Mouse (Mus musculus) neural tube, embryonic 12.5 days (tissue): ENCODE results near the gene Mapk9. TPM values are rescaled to one million over a fixed set of nuclear protein-coding genes. Genes with fewer than 3 reads are reported as not detected.

ENCODE experiments used
- ATAC-seq: fragments of 200-750 bp; cut with Nextera tagmentation; 2 replicates; pipeline ENCODE4 v1.8.0; 2017; ENCODE audit warnings: low read depth, mild to moderate bottlenecking, moderate TSS enrichment, moderate library complexity; ENCODE audit not compliant: low FRiP score
- H3K27ac ChIP-seq: fragments of 300-500 bp; sonication (generic); 2 replicates; pipeline ENCODE4 v1.5.1; 2016
- H3K27me3 ChIP-seq: fragments of 300-500 bp; sonication (generic); replicated peaks from 2 replicates; pipeline ENCODE4 v1.6.1; 2016; ENCODE audit warnings: mild to moderate bottlenecking
- H3K36me3 ChIP-seq: fragments of 300-500 bp; sonication (generic); 2 replicates; pipeline ENCODE4 v1.6.1; 2016; ENCODE audit warnings: mild to moderate bottlenecking
- H3K4me1 ChIP-seq: fragments of 300-500 bp; sonication (generic); 2 replicates; pipeline ENCODE4 v1.6.1; 2016
- H3K4me2 ChIP-seq: fragments of 300-500 bp; sonication (generic); replicated peaks from 2 replicates; pipeline ENCODE4 v1.6.1; 2016; ENCODE audit warnings: mild to moderate bottlenecking
- H3K4me3 ChIP-seq: fragments of 300-500 bp; sonication (generic); 2 replicates; pipeline ENCODE4 v1.5.1; 2016
- H3K9ac ChIP-seq: fragments of 300-500 bp; sonication (generic); 2 replicates; pipeline ENCODE4 v1.6.1; 2016; ENCODE audit warnings: mild to moderate bottlenecking
- H3K9me3 ChIP-seq: fragments of 300-500 bp; sonication (generic); 2 replicates; pipeline ENCODE4 v1.6.1; 2016; ENCODE audit warnings: mild to moderate bottlenecking
- WGBS: fragments of 180-500 bp; shearing (Covaris S2); methylation state at CpG from one replicate; pipeline ENCODE4 v1.1.7; 2016; 5-methylcytosine and 5-hydroxymethylcytosine counted together
- polyA plus RNA-seq: library from polyadenylated mRNA; unstranded; fragments of >200 nt; fragmentation: Nextera tagmentation; extraction: Ambion mirVana; gene quantifications from 2 replicates; pipeline ENCODE4 v1.2.1, GENCODE M21; 2016

Mapk9 gene
- polyA plus RNA-seq, 1 experiment from 2014 or later: 58.7 TPM

DNA sequence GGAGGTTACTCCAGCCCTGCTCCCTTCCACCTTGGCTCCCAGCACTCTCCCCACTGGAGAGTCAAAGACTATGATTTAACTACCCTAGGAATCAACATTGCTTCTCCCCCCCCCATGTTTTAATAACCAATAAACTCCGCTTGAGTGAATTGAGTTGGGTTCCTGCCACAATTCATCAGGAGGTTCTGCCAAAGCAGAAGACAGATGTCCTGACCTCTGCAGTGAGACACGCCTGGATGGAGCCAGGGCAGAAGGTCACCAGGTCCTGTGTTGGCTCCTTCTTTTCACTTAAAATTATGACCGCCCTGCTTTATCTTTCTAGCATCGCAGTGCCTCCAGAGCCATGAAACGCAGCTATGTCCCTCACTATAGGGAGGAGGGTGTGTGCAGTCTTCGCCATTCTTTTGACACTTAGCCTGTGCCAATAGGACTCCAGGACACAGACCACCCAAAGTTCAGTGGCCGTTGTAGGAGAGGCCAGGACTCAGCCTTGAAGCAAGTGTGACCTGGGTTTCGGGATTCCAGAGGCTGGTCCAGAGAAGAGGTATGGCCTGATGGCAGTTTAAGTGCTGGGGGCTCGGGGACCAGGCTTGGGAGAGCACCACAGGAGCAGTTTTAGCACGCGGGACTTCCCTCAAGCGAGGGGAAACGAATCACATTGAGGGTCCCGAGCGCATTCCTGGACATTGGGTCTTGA lies 54.6 kb downstream of the Mapk9 start:
- 16% methylated on average over 15 of the region's 15 CpGs for WGBS
- peak overlapping the region; percentile 96 for H3K4me2 ChIP-seq
- no peak overlapping the region for H3K27ac ChIP-seq
- no peaks in the 10 kb centered on the region for H3K36me3 ChIP-seq
- peak overlapping the region; percentile 73; the same call in 1 of the 2 replicates for H3K9ac ChIP-seq
- H3K27me3 ChIP-seq: peaks cover 33% of the 10 kb centered on the region
- H3K9me3 ChIP-seq: peaks cover 6% of the 10 kb centered on the region; the same call in 1 of the 2 replicates
- H3K4me1 ChIP-seq: peaks cover 12% of the 10 kb centered on the region
- ATAC-seq: peak; percentile 46
- peak overlapping the region; percentile 63 for H3K4me3 ChIP-seq

GRCm38 (mm10) chr11:49901659-49902458 lies 55.3 kb downstream of the Mapk9 start, which contains the start of gene Rasgef1c:
Rasgef1c (plus strand) TSS chr11:49901835.
- peak within 1 kb of the TSS; percentile 73 for H3K9ac ChIP-seq
- peak; percentile 87 for ATAC-seq
- H3K4me1 ChIP-seq: peaks cover 12% of the 10 kb centered on the region
- WGBS: 2% methylated on average over 98 of the region's 99 CpGs
- peak within 1 kb of the TSS; percentile 96 for H3K4me2 ChIP-seq
- peak within 1 kb of the TSS; percentile 63 for H3K4me3 ChIP-seq
- peaks cover 6% of the 10 kb centered on the region; the same call in 1 of the 2 replicates for H3K9me3 ChIP-seq
- H3K27me3 ChIP-seq: peaks cover 33% of the 10 kb centered on the region
- no peak within 1 kb of the TSS for H3K27ac ChIP-seq
- no peaks in the 10 kb centered on the region for H3K36me3 ChIP-seq

GRCm38 (mm10) chr11:49903333-49903732 lies 56.8 kb downstream of the Mapk9 start:
- Histone ChIP-seq H3K27me3 (peaks cover 33% of the 10 kb centered on the region), H3K4me2 (0 out of 2 replicates have a peak overlapping the region, but pooled peaks have one; percentile 96), H3K27ac (no peak overlapping the region), H3K4me1 (peaks cover 12% of the 10 kb centered on the region), H3K9me3 (no peaks in the 10 kb centered on the region), H3K9ac (no peak overlapping the region), H3K4me3 (no peak overlapping the region), H3K36me3 (no peaks in the 10 kb centered on the region)
- ATAC-seq: no peak
- WGBS: 22% methylated on average over 7 of the region's 7 CpGs

- Histone ChIP-seq H3K4me3 (no peak overlapping the region), H3K9me3 (no peaks in the 10 kb centered on the region), H3K27ac (no peak overlapping the region), H3K9ac (no peak overlapping the region), H3K4me2 (no peak overlapping the region), H3K36me3 (no peaks in the 10 kb centered on the region), H3K4me1 (no peaks in the 10 kb centered on the region), H3K27me3 (no peaks in the 10 kb centered on the region)
- no peak for ATAC-seq
- 50% methylated on average over 15 of the region's 15 CpGs for WGBS
Measured at GRCm38 (mm10) chr11:49918521-49919180, 72.1 kb downstream of the Mapk9 start.

DNA sequence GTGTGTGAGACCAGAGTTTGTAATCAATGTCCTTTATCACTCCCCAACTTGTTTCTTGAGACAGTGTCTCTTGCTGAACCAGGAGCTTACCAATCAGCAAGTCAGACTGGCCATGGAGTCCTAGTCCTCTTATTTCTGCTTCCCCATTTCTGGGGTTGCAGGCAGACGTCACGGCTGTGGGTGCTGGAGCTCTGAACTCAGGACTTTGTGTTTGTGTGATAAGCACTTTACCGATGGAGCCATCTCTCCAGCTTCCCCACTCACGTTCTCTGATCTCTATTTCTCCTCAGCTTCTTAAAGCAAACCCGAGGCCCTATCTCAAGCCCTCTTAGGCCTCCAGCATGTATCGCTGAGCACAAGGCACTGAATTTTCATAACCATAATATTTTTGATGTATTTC lies 72.8 kb downstream of the Mapk9 start:
- ATAC-seq: no peak
- Histone ChIP-seq H3K9ac (no peak overlapping the region), H3K27me3 (no peaks in the 10 kb centered on the region), H3K4me1 (no peaks in the 10 kb centered on the region), H3K9me3 (no peaks in the 10 kb centered on the region), H3K4me2 (no peak overlapping the region), H3K36me3 (no peaks in the 10 kb centered on the region), H3K27ac (no peak overlapping the region), H3K4me3 (no peak overlapping the region)
- 92% methylated on average over 6 of the region's 6 CpGs for WGBS

GRCm38 (mm10) chr11:49923539-49923938 lies 77.0 kb downstream of the Mapk9 start:
- Histone ChIP-seq H3K9ac (no peak overlapping the region), H3K27me3 (0 out of 2 replicates have a peak, but pooled peaks cover 8% of the 10 kb centered on the region), H3K9me3 (no peaks in the 10 kb centered on the region), H3K36me3 (no peaks in the 10 kb centered on the region), H3K4me1 (peaks cover 10% of the 10 kb centered on the region; the same call in 1 of the 2 replicates), H3K4me2 (no peak overlapping the region), H3K4me3 (no peak overlapping the region), H3K27ac (no peak overlapping the region)
- 73% methylated on average over 9 of the region's 9 CpGs for WGBS
- ATAC-seq: no peak

GRCm38 (mm10) chr11:49926183-49926582 lies 79.6 kb downstream of the Mapk9 start:
- H3K27ac ChIP-seq: no peak overlapping the region
- WGBS: 83% methylated on average over 7 of the region's 7 CpGs

DNA sequence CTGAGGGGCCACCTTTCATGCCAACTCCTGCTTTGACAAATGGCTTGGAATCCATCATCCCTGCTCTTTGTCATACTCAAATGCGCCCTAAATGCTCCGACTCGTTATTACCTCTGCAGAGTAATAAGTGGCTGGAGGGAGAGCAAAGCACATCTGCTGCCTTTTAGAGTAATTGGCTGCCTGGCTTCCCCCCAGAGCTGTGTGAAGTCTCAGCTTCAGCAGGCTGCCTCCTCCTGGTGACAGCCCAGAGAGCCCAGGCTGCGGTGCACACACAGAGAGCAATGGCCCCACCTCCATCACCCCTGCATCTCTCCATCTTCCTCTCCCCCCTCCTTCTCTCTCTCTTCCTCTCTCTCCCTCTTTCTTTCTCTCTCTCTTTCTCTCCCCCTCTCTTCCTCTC lies 80.6 kb downstream of the Mapk9 start:
- Histone ChIP-seq H3K4me1 (peaks cover 26% of the 10 kb centered on the region), H3K9ac (no peak overlapping the region), H3K9me3 (no peaks in the 10 kb centered on the region), H3K27me3 (0 out of 2 replicates have a peak, but pooled peaks cover 18% of the 10 kb centered on the region), H3K27ac (peak overlapping the region; percentile 37; the same call in 1 of the 2 replicates), H3K4me3 (no peak overlapping the region), H3K4me2 (peak overlapping the region; percentile 12; the same call in 1 of the 2 replicates), H3K36me3 (no peaks in the 10 kb centered on the region)
- WGBS: 12% methylated on average over 4 of the region's 4 CpGs
- ATAC-seq: peak; percentile 34; the same call in 1 of the 2 replicates

More at GRCm38 (mm10) chr11:49926183-49926582, 79.6 kb downstream of the Mapk9 start:
- H3K36me3 ChIP-seq: no peaks in the 10 kb centered on the region
- H3K4me1 ChIP-seq: peaks cover 16% of the 10 kb centered on the region
- H3K4me3 ChIP-seq: no peak overlapping the region
- H3K27me3 ChIP-seq: 0 out of 2 replicates have a peak, but pooled peaks cover 18% of the 10 kb centered on the region
- ATAC-seq: no peak
- no peak overlapping the region for H3K4me2 ChIP-seq
- H3K9ac ChIP-seq: no peak overlapping the region
- no peaks in the 10 kb centered on the region for H3K9me3 ChIP-seq

DNA sequence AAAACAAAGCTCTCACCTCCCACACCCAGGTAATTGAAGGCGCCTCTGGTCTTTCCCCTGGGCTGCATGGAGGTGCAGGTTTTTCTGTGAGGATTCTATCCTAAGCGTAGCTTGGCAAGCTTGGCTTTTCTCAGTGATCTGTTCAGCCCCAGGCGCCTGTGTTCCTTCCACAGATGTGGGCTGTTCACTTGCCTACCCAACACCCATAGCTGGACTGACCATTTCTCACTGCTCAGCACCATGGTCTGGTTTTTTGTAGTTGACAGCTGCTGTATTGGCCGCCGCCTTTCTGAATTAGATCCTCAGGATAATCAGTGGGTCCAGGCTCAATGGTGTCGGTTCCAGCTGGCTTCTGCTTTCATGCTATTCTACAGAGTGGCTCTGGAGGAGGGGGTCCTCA lies 81.1 kb downstream of the Mapk9 start:
- Histone ChIP-seq H3K9ac (no peak overlapping the region), H3K4me2 (no peak overlapping the region), H3K9me3 (no peaks in the 10 kb centered on the region), H3K4me3 (no peak overlapping the region), H3K4me1 (peaks cover 31% of the 10 kb centered on the region), H3K27me3 (0 out of 2 replicates have a peak, but pooled peaks cover 18% of the 10 kb centered on the region), H3K36me3 (no peaks in the 10 kb centered on the region), H3K27ac (peak overlapping the region; percentile 37; the same call in 1 of the 2 replicates)
- ATAC-seq: no peak
- WGBS: 69% methylated on average over 6 of the region's 6 CpGs

DNA sequence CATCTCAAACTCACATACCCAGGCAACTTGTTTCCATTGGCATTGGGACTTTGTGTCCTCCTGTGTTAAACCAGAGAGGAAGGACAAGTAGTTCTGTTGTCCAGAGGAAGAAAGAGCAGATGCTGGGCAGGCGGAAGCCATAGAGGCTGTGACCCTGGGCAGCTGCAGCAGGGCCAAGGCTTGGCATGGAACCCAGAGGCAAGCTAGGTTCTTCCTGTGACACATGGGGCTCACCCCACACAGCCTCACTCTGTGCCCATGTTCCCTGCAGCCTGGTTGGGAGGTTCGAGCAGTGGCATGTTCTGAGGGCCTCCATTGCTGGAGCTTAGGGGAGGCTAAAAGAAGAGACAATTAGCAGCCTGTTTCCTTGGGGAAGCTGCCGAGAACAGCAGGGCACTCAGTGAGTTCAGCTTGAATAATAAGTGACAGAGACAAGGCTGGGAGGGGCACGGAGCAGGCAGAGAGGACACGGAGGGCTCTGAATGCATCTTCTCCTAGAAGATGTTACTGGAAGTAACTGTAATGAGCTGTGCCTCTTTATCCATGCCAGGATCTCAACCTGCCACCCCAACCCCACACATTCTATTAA lies 84.6 kb downstream of the Mapk9 start:
- no peak; the same call in 1 of the 2 replicates for ATAC-seq
- H3K9ac ChIP-seq: no peak overlapping the region
- H3K4me1 ChIP-seq: peaks cover 36% of the 10 kb centered on the region
- 0 out of 2 replicates have a peak overlapping the region, but pooled peaks have one; percentile 1 for H3K27ac ChIP-seq
- H3K36me3 ChIP-seq: no peaks in the 10 kb centered on the region
- no peaks in the 10 kb centered on the region for H3K9me3 ChIP-seq
- peak overlapping the region; percentile 35 for H3K4me2 ChIP-seq
- WGBS: 26% methylated on average over 5 of the region's 5 CpGs
- 0 out of 2 replicates have a peak, but pooled peaks cover 18% of the 10 kb centered on the region for H3K27me3 ChIP-seq
- H3K4me3 ChIP-seq: no peak overlapping the region

DNA sequence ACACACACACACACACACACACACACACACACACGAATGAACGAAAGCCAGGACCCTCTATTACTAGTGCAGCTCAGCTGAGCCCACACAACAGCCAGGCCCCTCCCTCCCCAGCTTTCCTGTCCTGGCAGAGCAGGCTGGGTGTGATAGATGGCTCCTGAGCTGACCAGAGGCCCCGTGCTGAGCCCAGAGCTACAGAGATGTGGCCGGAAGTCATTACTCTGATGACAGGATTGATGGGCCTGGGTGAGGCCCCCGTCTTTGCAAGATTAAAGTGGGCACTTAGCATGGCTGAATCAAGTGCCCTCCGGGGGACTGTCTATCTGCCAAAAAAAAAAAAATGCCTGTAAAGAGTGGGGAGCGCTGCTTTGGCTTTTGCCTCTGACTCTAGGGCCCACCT lies 85.3 kb downstream of the Mapk9 start:
- Histone ChIP-seq H3K9ac (no peak overlapping the region), H3K4me3 (no peak overlapping the region), H3K9me3 (no peaks in the 10 kb centered on the region), H3K27ac (0 out of 2 replicates have a peak overlapping the region, but pooled peaks have one; percentile 1), H3K27me3 (0 out of 2 replicates have a peak, but pooled peaks cover 18% of the 10 kb centered on the region), H3K36me3 (no peaks in the 10 kb centered on the region), H3K4me2 (peak overlapping the region; percentile 35), H3K4me1 (peaks cover 33% of the 10 kb centered on the region)
- peak; percentile 92 for ATAC-seq
- 2% methylated on average over 7 of the region's 7 CpGs for WGBS
